Mouse (Mus musculus): Measurements from ENCODE around the gene Ddost.

The Ddost gene

GRCm38 (mm10) chr4:138335648-138336047 lies 31.1 kb downstream of the Ddost start:
- DNase-seq (ENCODE audit: low read depth, low spot score) = no peak

DNA sequence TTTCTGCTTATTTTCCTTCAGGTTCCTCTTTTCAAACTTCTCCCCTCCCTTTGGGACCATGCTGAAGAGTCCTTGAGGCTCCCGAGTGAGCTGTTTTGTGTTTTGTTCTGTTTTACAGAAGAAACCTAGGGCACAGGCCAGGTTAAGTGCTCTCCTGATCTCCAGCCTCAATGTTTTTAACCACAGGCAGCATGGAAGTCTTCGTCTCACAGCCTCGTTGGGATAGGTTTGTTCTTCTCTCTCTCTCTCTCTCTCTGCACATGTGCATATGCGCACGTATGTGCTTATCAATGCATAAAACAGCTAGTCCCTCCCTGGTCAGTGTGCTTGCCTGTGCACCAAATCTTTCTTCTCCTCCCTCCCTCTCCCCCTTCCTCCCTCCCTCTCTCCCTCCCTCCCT lies 32.3 kb downstream of the Ddost start:
- DNase-seq (ENCODE audit: low read depth, low spot score) = no peak

- no peak for DNase-seq (ENCODE audit: low read depth, low spot score)
These were observed 32.8 kb downstream of the Ddost start for GRCm38 (mm10) chr4:138337341-138337740.

DNA sequence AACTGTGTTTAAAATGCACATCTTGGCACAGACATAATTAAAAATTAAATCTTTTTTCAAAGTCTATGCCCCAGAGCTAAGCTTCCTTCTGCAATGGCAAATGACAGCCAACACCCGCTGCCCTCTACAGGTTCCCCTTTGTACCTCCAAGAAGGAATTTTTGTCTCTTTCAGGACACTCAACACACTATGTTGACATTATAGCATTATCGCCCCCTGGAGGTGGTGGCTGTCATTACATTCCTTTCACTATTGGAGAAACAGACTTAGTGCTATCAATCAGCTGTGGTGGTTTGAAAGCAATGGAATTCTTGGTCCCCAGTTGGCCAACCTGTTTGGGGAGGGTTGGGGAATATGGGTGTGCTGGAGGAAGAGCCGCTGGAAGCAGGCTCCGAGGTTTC lies 35.4 kb downstream of the Ddost start:
- DNase-seq (ENCODE audit: low read depth, low spot score) = no peak

DNA sequence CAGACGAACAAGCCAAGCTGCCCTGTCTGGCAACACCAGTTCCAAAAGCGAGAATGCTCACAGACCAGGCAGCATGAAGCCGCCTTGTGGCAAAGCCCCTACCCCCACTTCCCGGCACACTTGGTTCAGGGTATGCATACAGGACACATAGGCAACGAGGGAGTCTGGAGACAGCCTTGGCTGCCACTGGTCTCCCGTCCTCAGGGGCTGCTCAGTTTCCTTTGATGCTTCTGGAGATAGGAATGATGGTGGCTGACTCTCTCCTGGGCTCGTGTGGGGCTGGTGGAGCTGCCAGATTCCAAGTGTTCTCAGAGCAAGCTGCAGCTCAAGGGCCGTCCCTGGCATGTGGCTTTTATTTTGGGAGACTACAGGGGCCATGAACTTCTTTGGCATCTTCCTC lies 36.9 kb downstream of the Ddost start:
- DNase-seq (ENCODE audit: low read depth, low spot score) = no peak

GRCm38 (mm10) chr4:138342048-138342447 lies 37.5 kb downstream of the Ddost start:
- DNase-seq (ENCODE audit: low read depth, low spot score) = no peak

DNA sequence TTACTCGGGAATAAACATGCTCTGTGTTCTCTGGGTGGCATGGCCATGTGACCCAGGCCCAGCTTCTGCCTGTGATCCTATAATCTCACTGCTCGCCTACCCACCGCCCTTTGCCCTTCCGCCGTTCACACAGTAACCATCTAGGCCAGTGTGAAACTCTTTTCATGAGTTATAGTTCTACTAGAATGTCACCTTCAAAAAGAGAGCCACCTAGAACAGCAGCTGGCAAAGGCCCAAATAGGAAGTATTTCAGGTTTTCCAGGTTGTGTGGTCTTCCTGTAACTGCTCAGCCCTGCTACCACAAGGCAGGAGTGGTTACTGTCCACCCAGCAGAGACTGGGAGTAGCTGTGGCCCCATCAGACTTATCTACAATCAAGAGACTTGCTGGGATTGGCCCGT lies 38.2 kb downstream of the Ddost start:
- DNase-seq (ENCODE audit: low read depth, low spot score) = no peak

DNA sequence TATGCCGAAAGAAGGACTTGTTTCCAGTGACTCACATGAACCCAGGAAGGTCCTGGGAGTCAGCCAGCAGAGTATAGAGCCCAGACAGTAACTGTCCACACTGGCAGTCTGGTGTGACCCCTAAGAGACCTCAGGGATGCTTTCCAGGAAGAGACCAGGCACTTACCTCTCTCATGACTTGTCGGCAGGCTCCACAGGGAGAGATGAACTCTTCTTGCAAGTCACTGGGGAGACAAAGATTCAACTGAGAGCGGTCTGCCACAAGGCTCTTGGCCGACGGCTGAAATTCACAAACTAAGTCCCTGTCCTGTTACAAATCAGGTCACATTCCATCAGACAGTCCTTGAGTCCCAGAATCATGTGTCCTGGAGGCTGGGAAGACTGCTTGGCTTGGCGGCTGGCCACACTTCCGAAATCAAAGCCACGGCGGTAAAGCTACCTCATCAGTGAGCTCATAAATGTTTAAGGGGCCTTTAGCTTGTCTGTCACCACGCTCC lies 38.9 kb downstream of the Ddost start:
- no peak for DNase-seq (ENCODE audit: low read depth, low spot score)

DNA sequence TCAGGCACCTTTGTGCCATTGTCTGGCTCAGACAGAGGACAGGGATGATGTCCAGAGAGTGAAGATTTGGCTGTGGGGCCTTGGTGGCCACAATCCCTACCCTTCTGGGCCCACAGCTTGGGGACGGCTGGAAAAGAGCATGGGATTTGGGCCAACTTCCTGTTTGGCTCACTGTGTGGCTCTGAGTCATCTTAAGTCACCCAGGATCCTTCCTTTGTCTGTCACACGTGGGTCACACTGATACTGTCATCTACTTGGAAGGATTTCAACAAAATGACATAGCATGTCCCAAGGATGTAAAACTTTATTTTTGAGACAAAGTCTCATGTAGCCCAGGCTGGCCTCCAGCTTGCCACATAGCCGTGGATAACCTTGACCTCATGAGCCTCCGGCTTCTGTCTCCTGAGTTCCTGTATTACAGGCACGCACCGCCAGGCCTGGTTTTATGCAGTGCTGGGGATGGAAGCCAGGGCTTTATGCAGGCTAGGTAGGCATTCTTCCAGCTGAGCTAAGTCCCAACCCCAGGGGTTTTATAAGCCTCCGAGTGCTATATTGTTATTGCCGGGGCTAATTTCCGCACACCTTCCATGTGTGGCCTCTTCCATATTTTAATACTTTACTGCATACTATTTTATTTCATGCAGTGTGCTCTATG lies 40.5 kb downstream of the Ddost start:
- no peak for DNase-seq (ENCODE audit: low read depth, low spot score)

DNA sequence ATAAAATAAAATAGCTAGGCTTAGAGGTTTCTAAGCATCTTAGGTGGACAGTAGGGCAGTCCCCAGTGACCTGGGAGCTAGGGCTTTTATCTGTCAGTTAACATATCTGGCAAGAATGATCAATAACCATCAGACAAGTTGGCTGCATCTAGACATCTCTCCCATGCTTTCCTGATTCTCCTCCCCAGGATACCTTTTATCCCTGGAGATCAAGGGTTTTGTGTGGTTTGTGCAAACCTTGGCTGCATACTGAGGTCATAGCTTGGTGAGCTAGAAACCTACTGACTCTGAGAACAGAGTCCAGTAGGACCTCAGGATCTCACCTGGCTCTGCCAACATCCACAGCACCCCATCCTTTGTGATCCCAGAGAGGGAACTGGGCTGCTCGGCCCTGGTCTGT lies 42.8 kb downstream of the Ddost start:
- no peak for DNase-seq (ENCODE audit: low read depth, low spot score)

DNA sequence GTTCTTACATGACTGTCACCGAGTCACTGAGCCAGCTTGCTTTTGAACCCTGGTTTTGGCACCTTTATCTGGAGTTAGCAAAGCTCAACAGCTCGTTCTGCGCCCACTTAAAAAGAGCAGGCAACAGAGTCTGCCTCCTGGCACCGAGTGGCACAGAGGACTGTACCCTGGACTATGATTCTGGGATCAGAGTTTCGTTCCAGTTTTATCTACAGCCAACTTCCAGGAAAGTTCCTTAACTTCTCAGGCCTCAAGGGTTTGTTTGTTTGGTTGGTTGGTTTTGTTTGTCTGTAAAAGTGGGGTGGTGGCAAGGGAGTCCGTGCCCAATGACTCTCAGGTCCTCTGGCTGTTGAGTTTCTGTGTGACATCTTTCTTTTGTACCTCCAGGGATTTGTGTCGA lies 44.2 kb downstream of the Ddost start:
- no peak for DNase-seq (ENCODE audit: low read depth, low spot score)

DNA sequence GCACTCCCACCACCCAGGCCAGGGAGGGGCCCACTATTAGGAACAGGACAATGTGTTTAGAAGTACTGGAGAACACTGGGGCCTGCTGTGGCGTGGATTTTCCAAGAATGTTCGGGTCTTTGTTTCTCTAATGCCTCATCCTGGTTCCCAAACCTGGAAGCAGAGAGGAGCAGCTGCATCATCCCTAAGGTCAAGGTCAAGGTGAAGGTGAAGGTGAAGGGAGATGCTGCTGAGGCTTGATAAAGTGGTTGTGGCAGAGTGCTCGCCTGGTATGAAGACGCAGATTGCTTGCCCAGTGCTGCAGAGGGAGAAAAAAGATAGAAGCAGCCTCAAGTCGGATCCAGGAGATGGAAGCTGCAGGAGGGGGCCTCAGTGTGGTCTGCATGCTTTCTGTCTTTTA lies 47.3 kb downstream of the Ddost start:
- DNase-seq (ENCODE audit: low read depth, low spot score) = no peak

GRCm38 (mm10) chr4:138352692-138353091 lies 48.2 kb downstream of the Ddost start:
- DNase-seq (ENCODE audit: low read depth, low spot score) = no peak

DNA sequence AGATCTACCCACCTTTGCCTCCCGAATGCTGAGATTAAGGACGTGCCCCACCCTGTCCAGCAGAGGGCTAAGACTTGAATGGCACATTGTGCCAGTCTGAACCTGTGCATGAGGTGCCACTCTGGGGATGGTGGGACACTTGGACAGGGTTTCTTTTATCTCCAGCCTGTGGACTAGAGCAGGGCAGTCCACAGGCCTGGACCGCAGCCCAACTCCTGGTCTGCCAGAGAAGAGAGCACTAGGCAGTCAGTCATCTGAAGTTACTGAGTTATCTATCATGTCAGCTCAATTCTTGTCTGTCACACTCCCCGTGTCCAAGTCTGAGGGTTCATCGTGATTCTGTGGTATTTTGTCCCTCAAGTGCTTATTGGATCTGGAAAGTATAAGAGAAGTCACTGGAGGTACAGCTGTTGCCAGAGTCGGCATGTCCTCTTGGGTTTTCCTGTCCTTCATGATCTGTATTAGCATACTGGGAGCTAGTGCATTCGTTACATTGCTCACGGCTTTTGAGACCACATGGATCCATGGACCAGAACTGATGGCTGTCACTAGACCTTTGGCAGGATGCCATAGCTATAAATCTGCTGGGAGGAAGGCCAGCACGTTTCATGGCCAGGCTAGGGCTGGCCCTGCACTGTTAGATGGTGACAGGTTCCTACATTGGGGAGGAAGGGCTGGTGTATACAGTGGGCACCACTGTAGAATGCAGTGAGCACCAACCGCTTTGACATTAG lies 49.1 kb downstream of the Ddost start:
- no peak for DNase-seq (ENCODE audit: low read depth, low spot score)

GRCm38 (mm10) chr4:138355496-138355895 lies 51.0 kb downstream of the Ddost start:
- no peak for DNase-seq (ENCODE audit: low read depth, low spot score)

GRCm38 (mm10) chr4:138356141-138356540 lies 51.6 kb downstream of the Ddost start:
- DNase-seq (ENCODE audit: low read depth, low spot score) = no peak

- DNase-seq (ENCODE audit: low read depth, low spot score) = no peak
These were observed 52.0 kb downstream of the Ddost start for GRCm38 (mm10) chr4:138356551-138356950.

DNA sequence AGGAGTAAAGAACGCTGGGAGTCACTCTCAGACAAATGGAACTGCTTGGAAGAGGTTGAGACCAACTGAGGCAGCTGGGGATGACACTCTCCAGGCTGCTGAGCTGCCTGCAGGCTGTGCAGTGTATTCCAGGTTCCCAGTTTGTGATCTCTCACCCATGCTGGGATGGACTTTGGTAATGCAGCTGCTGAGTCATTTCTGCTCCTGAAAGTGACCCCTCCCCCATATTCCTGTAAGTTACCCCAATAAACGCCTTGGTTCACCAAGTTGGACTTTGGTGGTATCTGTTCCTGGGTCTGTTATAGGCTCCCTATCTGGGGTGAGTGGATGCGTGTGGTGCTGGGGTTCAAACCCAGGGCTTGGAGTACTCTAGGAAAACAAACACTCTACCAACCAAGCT lies 53.6 kb downstream of the Ddost start:
- no peak for DNase-seq (ENCODE audit: low read depth, low spot score)

DNA sequence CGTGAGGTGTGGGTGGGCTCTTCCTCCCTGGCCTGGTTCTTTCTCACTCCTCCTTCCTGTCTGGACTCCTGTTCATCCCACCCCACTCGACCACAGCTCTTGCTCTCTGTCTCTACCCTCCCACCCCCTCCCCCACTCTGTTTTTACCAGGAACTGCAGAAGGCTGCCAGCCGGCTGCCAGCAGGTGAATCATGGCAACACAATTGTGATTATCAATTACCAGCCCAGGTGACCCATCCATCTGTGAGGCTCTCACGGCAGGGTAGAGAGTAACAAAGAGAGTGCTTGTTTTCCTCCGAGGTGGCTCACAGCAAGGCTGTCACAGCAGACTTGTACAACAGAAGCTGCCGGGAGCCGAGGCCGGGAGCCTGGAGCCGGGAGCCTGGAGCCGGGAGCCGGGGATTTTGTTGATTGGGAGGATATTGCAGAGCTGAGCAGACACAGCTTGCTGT lies 56.9 kb downstream of the Ddost start:
- no peak for DNase-seq (ENCODE audit: low read depth, low spot score)

All from retina, adult 2 months (tissue).